Mouse (Mus musculus): ENCODE measurements around the gene Icmt. TPM values are rescaled to one million over a fixed set of nuclear protein-coding genes. Genes with fewer than 3 reads are reported as not detected.

Icmt gene
- polyA plus RNA-seq, 1 experiment from 2014 or later: 22.6 TPM

- H3K27ac ChIP-seq (ENCODE audit: low read length): peak overlapping the region; percentile 84; the same call in 1 of the 2 replicates
- H3K9me3 ChIP-seq (ENCODE audit: control insufficient read depth, low read depth, low read length): no peaks in the 10 kb centered on the region
- no peak overlapping the region for H3K4me3 ChIP-seq (ENCODE audit: low read depth, low read length)
- H3K27me3 ChIP-seq (ENCODE audit: control insufficient read depth, insufficient read depth, low read length): 0 out of 2 replicates have a peak, but pooled peaks cover 3% of the 10 kb centered on the region
- no peak overlapping the region for H3K4me2 ChIP-seq (replicated peaks; ENCODE audit: low read depth, low read length)
- H3K4me1 ChIP-seq (ENCODE audit: control insufficient read depth, insufficient read depth, low read length): peaks cover 30% of the 10 kb centered on the region
- ATAC-seq (ENCODE audit: insufficient number of reproducible peaks, insufficient read depth, low FRiP score, low read depth): no peak
- no peaks in the 10 kb centered on the region for H3K36me3 ChIP-seq (ENCODE audit: control insufficient read depth, insufficient read depth, low read length)
- H3K9ac ChIP-seq (replicated peaks; ENCODE audit: low read depth, low read length): no peak overlapping the region
- WGBS: 64% methylated on average over 7 of the region's 7 CpGs
Observed at GRCm38 (mm10) chr4:152272006-152272405, 25.0 kb upstream of the Icmt start.

GRCm38 (mm10) chr4:152272449-152273049 lies 24.5 kb upstream of the Icmt start:
- no peak overlapping the region for H3K4me3 ChIP-seq (ENCODE audit: low read depth, low read length)
- 0 out of 2 replicates have a peak, but pooled peaks cover 3% of the 10 kb centered on the region for H3K27me3 ChIP-seq (ENCODE audit: control insufficient read depth, insufficient read depth, low read length)
- H3K4me2 ChIP-seq (replicated peaks; ENCODE audit: low read depth, low read length): no peak overlapping the region
- H3K36me3 ChIP-seq (ENCODE audit: control insufficient read depth, insufficient read depth, low read length): no peaks in the 10 kb centered on the region
- H3K9ac ChIP-seq (replicated peaks; ENCODE audit: low read depth, low read length): 0 out of 2 replicates have a peak overlapping the region, but pooled peaks have one; percentile 4
- H3K9me3 ChIP-seq (ENCODE audit: control insufficient read depth, low read depth, low read length): no peaks in the 10 kb centered on the region
- H3K27ac ChIP-seq (ENCODE audit: low read length): peak overlapping the region; percentile 84
- 22% methylated on average over 9 of the region's 9 CpGs for WGBS
- H3K4me1 ChIP-seq (ENCODE audit: control insufficient read depth, insufficient read depth, low read length): peaks cover 30% of the 10 kb centered on the region
- peak; percentile 23; the same call in 1 of the 2 replicates for ATAC-seq (ENCODE audit: insufficient number of reproducible peaks, insufficient read depth, low FRiP score, low read depth)

DNA sequence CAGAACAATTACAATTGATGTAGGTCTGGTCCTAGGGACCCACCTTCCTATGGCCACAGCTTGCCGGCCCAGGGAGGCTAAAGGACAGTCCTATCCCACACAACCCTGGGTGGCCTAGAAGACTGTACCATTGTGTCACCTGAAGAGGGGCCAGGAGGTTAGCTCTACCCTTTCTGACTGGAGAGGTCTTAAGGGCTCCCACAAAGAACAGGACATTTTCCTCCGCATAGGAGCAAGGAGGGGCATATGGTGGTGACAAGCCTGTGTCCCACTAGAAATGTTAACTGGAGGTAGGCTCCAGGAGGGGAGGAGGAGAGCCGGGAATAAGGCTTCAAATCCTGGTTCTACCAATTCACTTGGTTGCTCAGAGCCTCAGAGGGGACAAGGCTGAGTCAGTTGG lies 23.8 kb upstream of the Icmt start:
- ATAC-seq (ENCODE audit: insufficient number of reproducible peaks, insufficient read depth, low FRiP score, low read depth): 0 out of 2 replicates have a peak, but pooled peaks have one; percentile 5
- Histone ChIP-seq H3K36me3 (ENCODE audit: control insufficient read depth, insufficient read depth, low read length) (no peaks in the 10 kb centered on the region), H3K27me3 (ENCODE audit: control insufficient read depth, insufficient read depth, low read length) (0 out of 2 replicates have a peak, but pooled peaks cover 3% of the 10 kb centered on the region), H3K4me2 (replicated peaks; ENCODE audit: low read depth, low read length) (peak overlapping the region; percentile 95; the same call in 1 of the 2 replicates), H3K4me3 (ENCODE audit: low read depth, low read length) (no peak overlapping the region), H3K9me3 (ENCODE audit: control insufficient read depth, low read depth, low read length) (no peaks in the 10 kb centered on the region), H3K4me1 (ENCODE audit: control insufficient read depth, insufficient read depth, low read length) (peaks cover 30% of the 10 kb centered on the region), H3K9ac (replicated peaks; ENCODE audit: low read depth, low read length) (no peak overlapping the region), H3K27ac (ENCODE audit: low read length) (peak overlapping the region; percentile 84)
- 37% methylated on average over 3 of the region's 3 CpGs for WGBS

DNA sequence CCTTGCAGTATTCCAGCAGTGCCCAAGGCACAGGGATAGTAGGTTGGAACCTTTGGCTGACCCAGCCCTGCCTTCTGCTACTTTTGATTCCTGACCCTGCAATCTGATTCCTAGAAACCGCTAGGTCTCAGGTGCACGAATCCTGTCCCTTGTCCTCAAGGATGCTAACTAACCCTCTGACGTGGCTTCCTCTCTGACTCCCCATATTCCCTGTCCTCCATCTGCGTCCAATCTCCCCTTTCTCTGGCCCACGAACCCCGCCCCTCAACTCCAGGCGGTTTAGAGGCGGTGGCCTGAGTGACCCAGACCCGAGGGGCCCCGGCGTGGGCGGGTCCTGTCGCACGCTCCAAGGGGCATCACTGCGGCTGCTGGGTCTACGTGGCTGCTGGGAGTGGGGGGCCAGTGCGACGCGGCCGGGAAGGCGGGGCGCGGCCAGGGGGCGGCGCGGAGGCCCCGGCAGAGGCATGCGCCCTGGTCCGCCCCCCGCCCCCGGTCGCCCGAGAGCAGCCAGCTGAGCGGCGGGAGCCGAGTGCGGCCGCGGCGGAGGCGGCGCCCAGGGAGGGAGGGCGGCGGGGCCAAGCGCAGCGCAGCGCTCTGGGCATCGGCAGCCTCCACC lies 23.3 kb upstream of the Icmt start, which contains the start of gene Gpr153:
Gpr153 (plus strand) TSS at position 612 of the 616 bp plus-strand sequence.
- Histone ChIP-seq H3K36me3 (ENCODE audit: control insufficient read depth, insufficient read depth, low read length) (no peaks in the 10 kb centered on the region), H3K27ac (ENCODE audit: low read length) (peak within 1 kb of the TSS; percentile 84), H3K4me1 (ENCODE audit: control insufficient read depth, insufficient read depth, low read length) (peaks cover 30% of the 10 kb centered on the region), H3K9me3 (ENCODE audit: control insufficient read depth, low read depth, low read length) (no peaks in the 10 kb centered on the region), H3K4me3 (ENCODE audit: low read depth, low read length) (peak within 1 kb of the TSS; percentile 54), H3K27me3 (ENCODE audit: control insufficient read depth, insufficient read depth, low read length) (0 out of 2 replicates have a peak, but pooled peaks cover 3% of the 10 kb centered on the region), H3K4me2 (replicated peaks; ENCODE audit: low read depth, low read length) (peak within 1 kb of the TSS; percentile 95), H3K9ac (replicated peaks; ENCODE audit: low read depth, low read length) (peak within 1 kb of the TSS; percentile 57)
- 2% methylated on average over 46 of the region's 48 CpGs for WGBS
- ATAC-seq (ENCODE audit: insufficient number of reproducible peaks, insufficient read depth, low FRiP score, low read depth): peak; percentile 60

GRCm38 (mm10) chr4:152274681-152275131 lies 22.3 kb upstream of the Icmt start:
- Histone ChIP-seq H3K9me3 (ENCODE audit: control insufficient read depth, low read depth, low read length) (no peaks in the 10 kb centered on the region), H3K4me2 (replicated peaks; ENCODE audit: low read depth, low read length) (peak overlapping the region; percentile 95), H3K27ac (ENCODE audit: low read length) (peak overlapping the region; percentile 84; the same call in 1 of the 2 replicates), H3K27me3 (ENCODE audit: control insufficient read depth, insufficient read depth, low read length) (0 out of 2 replicates have a peak, but pooled peaks cover 3% of the 10 kb centered on the region), H3K9ac (replicated peaks; ENCODE audit: low read depth, low read length) (peak overlapping the region; percentile 57; the same call in 1 of the 2 replicates), H3K36me3 (ENCODE audit: control insufficient read depth, insufficient read depth, low read length) (no peaks in the 10 kb centered on the region), H3K4me1 (ENCODE audit: control insufficient read depth, insufficient read depth, low read length) (peaks cover 30% of the 10 kb centered on the region), H3K4me3 (ENCODE audit: low read depth, low read length) (peak overlapping the region; percentile 54)
- ATAC-seq (ENCODE audit: insufficient number of reproducible peaks, insufficient read depth, low FRiP score, low read depth): 0 out of 2 replicates have a peak, but pooled peaks have one; percentile 5
- 2% methylated on average over 20 of the region's 20 CpGs for WGBS

DNA sequence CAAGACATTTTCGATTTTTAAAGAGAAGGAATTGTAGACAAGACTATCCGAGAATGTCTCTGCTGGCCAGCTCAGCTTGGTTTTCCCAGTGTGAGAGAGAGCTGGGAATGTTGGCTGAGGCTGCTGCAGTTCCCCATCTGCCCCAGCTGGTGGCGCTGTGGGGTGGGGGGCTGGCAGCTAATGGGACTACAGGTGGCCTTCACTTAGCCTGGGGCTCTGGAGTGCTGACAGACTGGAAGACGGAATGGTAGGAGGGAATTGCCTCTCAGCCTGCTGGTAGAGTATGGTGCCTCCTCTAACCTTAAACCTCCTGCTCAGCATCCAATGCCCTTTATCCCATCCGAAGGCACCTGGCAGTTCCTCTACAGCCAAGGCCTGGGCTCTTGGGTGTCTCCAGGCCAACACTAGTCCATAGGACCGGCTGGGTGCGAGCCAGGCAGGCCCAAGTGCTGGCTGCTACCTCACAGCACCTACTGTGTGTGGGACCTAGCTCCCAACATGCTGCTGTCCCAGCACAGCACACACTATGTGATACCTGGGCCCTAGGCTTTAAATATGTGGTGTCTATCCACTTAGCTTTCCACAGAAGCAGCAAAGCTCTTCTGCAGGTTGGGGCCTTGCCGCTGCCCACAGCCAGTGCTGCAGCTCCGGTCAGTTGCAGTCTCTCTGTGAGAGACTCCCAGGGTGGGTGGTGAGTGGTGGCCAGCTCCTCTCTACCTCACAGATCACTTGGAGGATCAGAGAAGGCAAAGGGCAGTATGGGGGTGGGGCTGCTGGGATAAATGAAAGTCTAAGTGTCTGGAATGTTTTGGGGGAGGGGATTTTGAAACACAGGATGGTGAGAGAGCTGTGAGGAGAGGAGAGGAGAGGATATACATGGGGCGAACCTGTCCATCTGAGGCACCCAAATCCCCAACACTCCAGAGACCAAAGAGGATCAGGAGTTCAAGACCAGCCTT lies 20.4 kb upstream of the Icmt start:
- WGBS: 57% methylated on average over 10 of the region's 10 CpGs
- Histone ChIP-seq H3K36me3 (ENCODE audit: control insufficient read depth, insufficient read depth, low read length) (no peaks in the 10 kb centered on the region), H3K4me3 (ENCODE audit: low read depth, low read length) (no peak overlapping the region), H3K9me3 (ENCODE audit: control insufficient read depth, low read depth, low read length) (no peaks in the 10 kb centered on the region), H3K4me1 (ENCODE audit: control insufficient read depth, insufficient read depth, low read length) (peaks cover 25% of the 10 kb centered on the region), H3K27ac (ENCODE audit: low read length) (no peak overlapping the region), H3K27me3 (ENCODE audit: control insufficient read depth, insufficient read depth, low read length) (peaks cover 14% of the 10 kb centered on the region), H3K4me2 (replicated peaks; ENCODE audit: low read depth, low read length) (no peak overlapping the region), H3K9ac (replicated peaks; ENCODE audit: low read depth, low read length) (no peak overlapping the region)
- no peak for ATAC-seq (ENCODE audit: insufficient number of reproducible peaks, insufficient read depth, low FRiP score, low read depth)

DNA sequence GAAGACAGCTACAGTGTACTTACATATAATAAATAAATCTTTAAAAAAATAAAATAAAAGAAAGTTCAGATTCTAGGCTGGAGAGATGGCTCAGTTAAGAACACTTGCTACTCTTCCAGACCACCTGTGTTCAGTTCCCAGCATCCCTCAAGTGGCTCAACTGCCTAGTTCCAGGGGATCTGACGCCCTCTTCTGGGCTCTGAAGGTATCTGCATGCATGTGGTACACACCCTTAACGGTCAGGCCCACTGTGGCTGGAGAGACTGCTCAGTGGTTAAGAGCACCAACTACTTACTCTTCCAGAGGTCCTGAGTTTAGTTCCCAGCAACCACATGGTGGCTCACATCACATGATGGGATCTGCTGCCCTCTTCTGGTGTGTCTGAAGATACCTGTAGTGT lies 19.1 kb upstream of the Icmt start:
- ATAC-seq (ENCODE audit: insufficient number of reproducible peaks, insufficient read depth, low FRiP score, low read depth): no peak
- Histone ChIP-seq H3K36me3 (ENCODE audit: control insufficient read depth, insufficient read depth, low read length) (no peaks in the 10 kb centered on the region), H3K27ac (ENCODE audit: low read length) (no peak overlapping the region), H3K4me1 (ENCODE audit: control insufficient read depth, insufficient read depth, low read length) (peaks cover 16% of the 10 kb centered on the region), H3K27me3 (ENCODE audit: control insufficient read depth, insufficient read depth, low read length) (peaks cover 27% of the 10 kb centered on the region), H3K9me3 (ENCODE audit: control insufficient read depth, low read depth, low read length) (no peaks in the 10 kb centered on the region), H3K4me2 (replicated peaks; ENCODE audit: low read depth, low read length) (no peak overlapping the region), H3K4me3 (ENCODE audit: low read depth, low read length) (no peak overlapping the region), H3K9ac (replicated peaks; ENCODE audit: low read depth, low read length) (no peak overlapping the region)
- 58% methylated on average over 2 of the region's 2 CpGs for WGBS

GRCm38 (mm10) chr4:152278986-152279385 lies 18.0 kb upstream of the Icmt start:
- ATAC-seq (ENCODE audit: insufficient number of reproducible peaks, insufficient read depth, low FRiP score, low read depth): no peak
- Histone ChIP-seq H3K36me3 (ENCODE audit: control insufficient read depth, insufficient read depth, low read length) (no peaks in the 10 kb centered on the region), H3K27me3 (ENCODE audit: control insufficient read depth, insufficient read depth, low read length) (peaks cover 35% of the 10 kb centered on the region), H3K4me1 (ENCODE audit: control insufficient read depth, insufficient read depth, low read length) (peaks cover 12% of the 10 kb centered on the region), H3K27ac (ENCODE audit: low read length) (no peak overlapping the region), H3K4me2 (replicated peaks; ENCODE audit: low read depth, low read length) (no peak overlapping the region), H3K9ac (replicated peaks; ENCODE audit: low read depth, low read length) (no peak overlapping the region), H3K9me3 (ENCODE audit: control insufficient read depth, low read depth, low read length) (no peaks in the 10 kb centered on the region), H3K4me3 (ENCODE audit: low read depth, low read length) (no peak overlapping the region)
- 85% methylated on average over 23 of the region's 23 CpGs for WGBS

Measured in stomach, embryonic 14.5 days (tissue).